Mouse (Mus musculus) limb, embryonic 11.5 days (tissue): Measurements from ENCODE around the gene Ruvbl2. TPM values are rescaled to one million over a fixed set of nuclear protein-coding genes. Genes with fewer than 3 reads are reported as not detected.

Experiments used
- ATAC-seq: fragments of 200-750 bp; cut with Nextera tagmentation; 2 replicates; pipeline ENCODE4 v1.8.0; 2017; ENCODE audit warnings: low read depth; ENCODE audit not compliant: insufficient number of reproducible peaks, low FRiP score, low TSS enrichment
- DNase-seq: peaks from one replicate; pipeline ENCODE4 v3.0.0-alpha.2; 2015; ENCODE audit warnings: low spot score
- H3K27ac ChIP-seq: fragments of 300-500 bp; sonication (generic); replicated peaks from 2 replicates; pipeline ENCODE4 v1.5.1; 2014; ENCODE audit warnings: low read depth, mild to moderate bottlenecking, low read length
- H3K27me3 ChIP-seq: fragments of 300-500 bp; sonication (generic); 2 replicates; pipeline ENCODE4 v1.6.1; 2014; ENCODE audit warnings: mild to moderate bottlenecking, low read length, mixed read lengths; ENCODE audit not compliant: control insufficient read depth, insufficient read depth
- H3K36me3 ChIP-seq: fragments of 300-500 bp; sonication (generic); 2 replicates; pipeline ENCODE4 v1.6.1; 2014; ENCODE audit warnings: mild to moderate bottlenecking, low read length, moderate library complexity, mixed read lengths; ENCODE audit not compliant: control insufficient read depth, insufficient read depth
- H3K4me1 ChIP-seq: fragments of 300-500 bp; sonication (generic); 2 replicates; pipeline ENCODE4 v1.6.1; 2014; ENCODE audit warnings: low read length, mixed read lengths; ENCODE audit not compliant: control insufficient read depth, insufficient read depth
- H3K4me2 ChIP-seq: fragments of 300-500 bp; sonication (generic); 2 replicates; pipeline ENCODE4 v1.6.1; 2014; ENCODE audit warnings: low read depth, mild to moderate bottlenecking, moderate library complexity; ENCODE audit not compliant: severe bottlenecking
- H3K4me3 ChIP-seq: fragments of 300-500 bp; sonication (generic); 2 replicates; pipeline ENCODE4 v1.5.1; 2014; ENCODE audit warnings: low read depth, low read length
- H3K9ac ChIP-seq: fragments of 300-500 bp; sonication (generic); 2 replicates; pipeline ENCODE4 v1.6.1; 2014; ENCODE audit warnings: mild to moderate bottlenecking, low read length
- H3K9me3 ChIP-seq: fragments of 300-500 bp; sonication (generic); 2 replicates; pipeline ENCODE4 v1.6.1; 2016; ENCODE audit warnings: low read length; ENCODE audit not compliant: control insufficient read depth
- WGBS: fragments of 180-500 bp; shearing (Covaris S2); extraction: QIAGEN DNeasy Blood & Tissue Kit; methylation state at CpG from one replicate; pipeline ENCODE4 v1.1.7; 2014; 5-methylcytosine and 5-hydroxymethylcytosine counted together
- polyA plus RNA-seq: library from polyadenylated mRNA; unstranded; fragments of >200 nt; fragmentation: Nextera tagmentation; extraction: Ambion mirVana; gene quantifications from 2 replicates; pipeline ENCODE4 v1.2.1, GENCODE M21; 2014

Gene Ruvbl2
- polyA plus RNA-seq, 1 experiment from 2014 or later, result 187 TPM

DNA sequence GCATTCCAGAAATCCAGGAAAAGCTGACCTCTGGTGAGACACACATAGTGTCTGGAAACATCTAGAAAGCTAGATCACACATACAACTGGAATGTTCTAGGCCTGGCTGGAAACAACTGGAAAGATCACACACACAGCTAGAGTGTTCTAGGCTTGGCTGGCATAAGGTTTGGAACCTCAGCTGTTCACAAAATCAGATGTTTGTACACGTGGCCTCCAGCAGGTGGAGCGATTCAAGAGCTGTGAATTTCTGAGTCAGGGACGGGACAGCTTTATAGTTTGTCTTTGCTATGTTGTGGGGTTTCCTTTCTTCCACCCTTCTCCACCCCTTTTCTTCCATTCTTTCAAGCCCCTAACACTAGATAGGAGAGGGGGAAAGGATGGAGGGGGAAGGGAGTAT lies 39.1 kb upstream of the Ruvbl2 start:
- Histone ChIP-seq H3K36me3 (no peaks in the 10 kb centered on the region), H3K9ac (no peak overlapping the region), H3K27ac (no peak overlapping the region), H3K4me2 (no peak overlapping the region), H3K4me1 (no peaks in the 10 kb centered on the region), H3K27me3 (no peaks in the 10 kb centered on the region), H3K4me3 (no peak overlapping the region), H3K9me3 (no peaks in the 10 kb centered on the region)
- peak; percentile 67 for DNase-seq
- ATAC-seq, result no peak
- WGBS, result 13% methylated on average over 3 of the region's 3 CpGs

DNA sequence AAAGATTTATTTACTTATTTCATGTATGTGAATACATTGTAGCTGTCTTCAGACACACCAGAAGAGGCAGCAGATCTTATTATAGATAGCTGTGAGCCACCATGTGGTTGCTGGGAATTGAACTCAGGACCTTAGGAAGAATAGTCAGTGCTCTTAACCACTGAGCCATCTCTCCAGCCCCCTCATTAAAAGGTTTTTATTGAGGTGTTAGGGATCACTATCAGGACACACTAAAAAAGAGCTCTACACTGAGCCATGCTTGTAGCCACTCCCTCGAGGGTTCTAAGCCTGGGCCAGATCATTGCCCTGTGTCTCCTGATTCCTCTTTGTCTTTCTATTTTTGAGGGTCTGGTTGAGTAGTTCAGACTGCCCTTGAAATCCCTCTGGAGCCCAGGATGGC lies 38.6 kb upstream of the Ruvbl2 start:
- H3K27me3 ChIP-seq, result no peaks in the 10 kb centered on the region
- H3K9ac ChIP-seq, result no peak overlapping the region
- no peaks in the 10 kb centered on the region for H3K4me1 ChIP-seq
- H3K4me3 ChIP-seq, result no peak overlapping the region
- 65% methylated on average over 1 of the region's 1 CpGs for WGBS
- H3K27ac ChIP-seq, result no peak overlapping the region
- H3K9me3 ChIP-seq, result no peaks in the 10 kb centered on the region
- no peaks in the 10 kb centered on the region for H3K36me3 ChIP-seq
- H3K4me2 ChIP-seq, result no peak overlapping the region
- DNase-seq (no peak), ATAC-seq (no peak)

DNA sequence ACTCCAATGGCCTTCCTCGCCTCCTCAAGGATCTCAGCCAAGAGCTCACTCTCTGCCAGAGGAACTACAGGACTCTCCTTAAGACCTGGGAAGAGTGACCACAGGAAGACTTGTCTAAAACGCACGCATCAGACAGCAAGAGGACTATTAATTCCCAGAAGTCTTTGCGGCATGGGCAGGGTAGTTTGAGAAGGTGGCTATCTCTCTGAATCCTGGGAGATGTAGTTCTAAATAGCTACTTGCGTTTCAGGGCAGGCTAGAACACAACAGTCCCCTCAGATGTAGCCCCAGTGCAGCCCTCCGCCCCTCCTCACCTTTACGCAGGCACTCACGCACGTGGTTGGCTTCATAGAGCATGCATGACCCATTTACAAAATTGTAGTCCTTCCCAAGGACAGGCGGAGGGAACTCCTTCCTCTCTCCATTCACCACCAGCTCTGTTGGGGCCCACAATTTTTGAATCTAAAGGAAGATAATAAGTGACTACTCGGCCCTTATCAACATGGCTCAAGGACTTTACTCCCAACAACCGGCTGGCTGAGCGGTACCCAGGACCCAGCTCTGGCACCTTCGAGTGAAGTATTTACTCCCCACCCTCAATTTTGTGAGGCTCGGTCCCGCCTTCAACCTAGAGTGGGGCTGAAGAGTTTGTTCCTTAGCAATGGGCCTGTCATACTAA lies 37.5 kb upstream of the Ruvbl2 start:
- no peaks in the 10 kb centered on the region for H3K27me3 ChIP-seq
- no peak overlapping the region; the same call in 1 of the 2 replicates for H3K4me2 ChIP-seq
- H3K9me3 ChIP-seq, result no peaks in the 10 kb centered on the region
- H3K36me3 ChIP-seq, result no peaks in the 10 kb centered on the region
- ATAC-seq (no peak), DNase-seq (no peak)
- H3K27ac ChIP-seq, result no peak overlapping the region
- H3K4me3 ChIP-seq, result no peak overlapping the region
- WGBS, result 65% methylated on average over 16 of the region's 16 CpGs
- no peak overlapping the region for H3K9ac ChIP-seq
- no peaks in the 10 kb centered on the region for H3K4me1 ChIP-seq

DNA sequence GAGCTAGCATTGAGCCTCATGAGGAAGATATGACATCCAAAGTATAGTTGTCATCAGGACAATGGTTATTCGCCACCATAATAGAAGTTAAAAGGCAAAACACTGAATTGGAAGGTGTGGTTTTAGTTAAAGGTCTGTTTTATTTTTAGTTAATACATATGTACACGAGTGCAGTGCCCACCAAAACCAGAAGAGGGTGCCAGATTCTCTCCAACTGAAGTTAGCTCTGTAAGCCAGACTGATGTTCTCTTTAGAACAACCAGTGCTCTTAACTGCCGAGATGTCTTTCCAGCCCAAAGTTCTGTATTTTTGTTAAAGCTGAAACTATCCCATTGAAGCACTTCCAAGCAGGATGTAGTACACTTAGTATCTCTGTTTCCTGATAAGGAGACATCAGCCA lies 33.0 kb upstream of the Ruvbl2 start:
- WGBS, result 9% methylated on average over 3 of the region's 3 CpGs
- no peaks in the 10 kb centered on the region for H3K9me3 ChIP-seq
- no peaks in the 10 kb centered on the region for H3K36me3 ChIP-seq
- H3K27me3 ChIP-seq, result no peaks in the 10 kb centered on the region
- H3K4me1 ChIP-seq, result peaks cover 7% of the 10 kb centered on the region
- H3K9ac ChIP-seq, result no peak overlapping the region
- no peak overlapping the region for H3K4me3 ChIP-seq
- no peak for ATAC-seq
- H3K4me2 ChIP-seq, result no peak overlapping the region
- no peak overlapping the region for H3K27ac ChIP-seq
- DNase-seq, result peak; percentile 80

DNA sequence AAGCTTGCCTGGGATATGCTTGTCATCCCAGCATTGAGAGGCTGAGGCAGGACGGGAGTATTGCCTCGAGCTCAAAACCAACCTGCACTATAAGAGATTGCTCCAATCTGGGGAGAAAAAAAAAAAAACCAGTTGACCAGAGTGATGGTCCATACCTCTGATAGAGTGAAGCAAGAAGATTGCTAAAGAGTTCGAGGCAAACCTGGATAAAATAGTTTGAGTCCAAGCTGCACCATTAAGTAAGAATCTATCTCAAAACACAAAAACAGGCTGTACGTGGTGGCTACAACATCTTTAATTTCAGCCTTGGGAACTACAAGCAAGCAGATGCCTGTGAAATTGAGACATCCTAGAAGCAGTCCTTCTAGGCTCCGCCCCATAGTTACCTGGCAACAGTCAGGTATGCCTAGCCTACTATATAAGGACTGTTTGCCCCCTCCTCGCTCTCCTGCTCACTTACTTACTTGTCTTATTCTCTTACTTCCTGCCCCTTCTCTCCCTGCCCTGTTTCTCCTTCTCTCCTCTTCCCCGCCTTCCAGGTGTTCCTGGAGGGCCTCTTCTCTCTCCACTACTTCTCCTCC lies 29.3 kb upstream of the Ruvbl2 start:
- H3K27ac ChIP-seq, result no peak overlapping the region
- no peak; the same call in 1 of the 2 replicates for ATAC-seq

DNA sequence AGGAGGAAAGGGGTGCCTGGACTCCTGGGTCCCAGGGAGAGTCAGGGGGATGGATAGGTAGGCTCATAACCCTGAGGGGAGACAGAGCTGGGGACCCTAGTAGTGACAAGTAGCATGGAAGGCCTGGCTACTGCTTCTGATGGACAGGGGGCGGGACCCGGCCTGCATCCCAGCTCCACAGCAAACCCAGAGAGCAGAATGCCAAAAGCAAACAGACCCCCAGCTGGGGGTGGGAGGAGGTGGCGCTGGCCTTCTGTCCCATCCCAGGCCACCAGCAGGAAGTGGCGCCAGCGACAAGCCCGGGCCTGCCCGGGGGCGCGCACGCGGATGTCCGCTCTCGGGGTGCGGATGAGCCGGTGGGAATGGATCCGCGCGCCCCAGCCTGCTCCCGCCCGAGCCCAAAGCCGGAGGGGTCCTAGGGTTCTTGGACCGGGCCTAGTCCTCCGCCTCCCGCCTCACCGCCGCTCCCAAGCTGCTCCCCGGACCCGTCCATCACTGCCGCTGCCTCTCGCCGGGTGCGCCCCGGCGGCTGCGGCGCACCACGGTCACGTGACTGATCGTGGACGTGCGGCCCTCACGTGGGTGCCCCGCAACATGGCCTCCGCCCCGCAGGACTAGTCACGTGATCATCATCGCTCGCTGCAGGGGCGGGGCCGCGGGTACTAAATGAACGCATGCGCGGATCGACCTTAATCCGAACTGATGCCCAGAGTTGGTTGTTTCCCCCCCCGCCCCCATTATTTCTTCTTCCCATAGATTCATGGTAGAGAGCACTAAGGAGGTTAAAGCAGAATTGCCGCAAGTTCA lies 28.6 kb upstream of the Ruvbl2 start, which contains the start of gene Bax:
Gene Bax, minus strand, starts transcription at position 616 of the 807 bp plus-strand sequence.
- Histone ChIP-seq H3K4me2 (peak within 1 kb of the TSS; percentile 94), H3K9ac (peak within 1 kb of the TSS; percentile 83), H3K9me3 (no peaks in the 10 kb centered on the region), H3K27me3 (no peaks in the 10 kb centered on the region), H3K4me1 (peaks cover 14% of the 10 kb centered on the region), H3K36me3 (peaks cover 10% of the 10 kb centered on the region), H3K4me3 (peak within 1 kb of the TSS; percentile 90), H3K27ac (0 out of 2 replicates have a peak within 1 kb of the TSS, but pooled peaks have one; percentile 26)
- WGBS, result under 1% methylated on average over 56 of the region's 58 CpGs
- ATAC-seq, result peak; percentile 77
- DNase-seq, result peak; percentile 97

More for the DNA sequence above, 29.3 kb upstream of the Ruvbl2 start:
- peaks cover 12% of the 10 kb centered on the region for H3K4me1 ChIP-seq
- H3K4me2 ChIP-seq, result peak overlapping the region; percentile 94
- H3K9me3 ChIP-seq, result no peaks in the 10 kb centered on the region
- no peaks in the 10 kb centered on the region for H3K27me3 ChIP-seq
- peak overlapping the region; percentile 90 for H3K4me3 ChIP-seq
- 34% methylated on average over 7 of the region's 7 CpGs for WGBS
- DNase-seq, result no peak
- peak overlapping the region; percentile 83; the same call in 1 of the 2 replicates for H3K9ac ChIP-seq
- peaks cover 10% of the 10 kb centered on the region for H3K36me3 ChIP-seq

DNA sequence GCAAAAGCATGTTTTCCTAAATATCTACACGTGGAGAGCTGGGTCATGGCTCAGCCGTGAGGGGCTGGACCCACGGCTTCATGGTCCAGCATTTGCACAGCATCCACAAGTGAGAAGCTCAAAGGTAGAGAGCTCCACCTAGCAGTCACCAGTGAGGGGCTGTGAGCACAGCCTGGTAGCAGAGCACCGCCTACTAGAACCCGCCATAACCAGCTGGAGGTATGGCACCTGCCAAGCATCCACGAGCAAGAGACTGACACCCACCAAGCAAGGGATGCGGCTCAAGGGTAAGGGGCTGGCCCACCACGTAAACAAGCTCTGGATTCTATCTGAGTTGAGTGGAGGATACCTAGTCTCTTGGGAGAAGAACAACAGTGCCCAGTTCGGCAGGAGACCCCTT lies 27.7 kb upstream of the Ruvbl2 start:
- Histone ChIP-seq H3K4me2 (peak overlapping the region; percentile 94), H3K36me3 (peaks cover 10% of the 10 kb centered on the region), H3K27ac (no peak overlapping the region), H3K9ac (peak overlapping the region; percentile 83), H3K9me3 (no peaks in the 10 kb centered on the region), H3K27me3 (no peaks in the 10 kb centered on the region), H3K4me1 (peaks cover 17% of the 10 kb centered on the region), H3K4me3 (peak overlapping the region; percentile 90)
- no peak for ATAC-seq
- no peak for DNase-seq
- 84% methylated on average over 9 of the region's 9 CpGs for WGBS

DNA sequence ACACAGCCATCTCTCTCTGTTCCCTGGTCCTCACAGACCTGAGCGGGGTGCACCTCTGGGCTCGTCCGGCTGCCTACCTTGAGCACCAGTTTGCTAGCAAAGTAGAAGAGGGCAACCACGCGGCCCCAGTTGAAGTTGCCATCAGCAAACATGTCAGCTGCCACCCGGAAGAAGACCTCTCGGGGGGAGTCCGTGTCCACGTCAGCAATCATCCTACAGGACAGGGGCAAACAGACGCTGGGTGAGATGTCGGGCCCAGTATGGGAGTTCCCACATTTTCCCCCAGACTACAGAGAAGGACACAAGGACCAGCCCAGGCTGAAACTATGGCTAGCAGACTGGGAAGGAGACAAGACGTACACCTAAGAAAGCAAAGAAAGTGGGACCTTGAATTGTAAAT lies 27.2 kb upstream of the Ruvbl2 start:
- 96% methylated on average over 12 of the region's 12 CpGs for WGBS
- Histone ChIP-seq H3K27ac (no peak overlapping the region), H3K4me2 (no peak overlapping the region)

More for the DNA sequence above, 27.2 kb upstream of the Ruvbl2 start:
- Histone ChIP-seq H3K9me3 (no peaks in the 10 kb centered on the region), H3K9ac (no peak overlapping the region), H3K4me1 (peaks cover 17% of the 10 kb centered on the region), H3K27me3 (no peaks in the 10 kb centered on the region), H3K36me3 (peaks cover 10% of the 10 kb centered on the region), H3K4me3 (peak overlapping the region; percentile 90; the same call in 1 of the 2 replicates)
- ATAC-seq (no peak), DNase-seq (no peak)
